Mouse (Mus musculus): ENCODE data around the gene Prr11.

Gene Prr11

DNA sequence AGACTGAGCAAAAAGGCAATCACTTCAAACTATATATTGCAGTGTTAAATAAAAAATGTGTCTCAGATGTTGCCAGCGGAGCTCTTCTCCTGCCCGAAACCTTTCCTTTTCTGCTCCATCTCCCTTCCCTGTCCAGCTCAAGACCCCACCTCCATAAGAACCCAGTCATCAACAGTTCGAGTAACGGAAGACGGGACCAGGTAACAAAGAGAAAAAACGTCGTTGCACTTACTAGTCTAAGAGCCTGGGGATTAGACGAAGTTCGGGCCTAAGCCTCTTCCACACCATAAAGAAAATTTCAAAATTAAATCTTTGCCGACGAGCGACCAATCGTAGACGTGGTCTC, at the start of gene Prr11:
Gene Prr11, minus strand, starts transcription at position 300 of the 346 bp plus-strand sequence.
- in situ Hi-C loops (cut with MboI; ENCODE audit: low pct_unique_long_range_greater_than_20kb in 1 of 2, low sequenced_read_pairs in 2 of 2, unreplicated experiment in 1 of 2): no loop called here

DNA sequence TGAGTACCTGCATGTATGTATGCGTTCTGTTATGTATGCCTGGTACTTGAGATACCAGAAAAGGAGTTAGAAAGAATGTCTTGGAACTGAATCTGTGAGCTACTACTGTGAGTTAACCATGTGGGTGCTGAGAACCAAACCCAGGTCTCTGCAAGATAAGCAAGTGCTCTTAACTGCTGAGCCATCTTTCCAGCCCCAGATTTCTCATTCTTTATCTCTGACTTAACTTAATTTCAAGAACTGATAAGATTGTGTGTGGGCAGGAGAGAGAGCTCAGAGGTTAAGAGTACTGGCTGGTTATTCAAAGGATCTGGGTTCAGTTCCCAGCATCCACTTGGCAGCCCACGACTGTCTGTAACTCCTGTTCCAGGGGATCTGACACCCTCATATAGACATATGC, 49.5 kb upstream of the Prr11 start:
- in situ Hi-C loops (cut with MboI; ENCODE audit: low pct_unique_long_range_greater_than_20kb in 1 of 2, low sequenced_read_pairs in 2 of 2, unreplicated experiment in 1 of 2): no loop called here

DNA sequence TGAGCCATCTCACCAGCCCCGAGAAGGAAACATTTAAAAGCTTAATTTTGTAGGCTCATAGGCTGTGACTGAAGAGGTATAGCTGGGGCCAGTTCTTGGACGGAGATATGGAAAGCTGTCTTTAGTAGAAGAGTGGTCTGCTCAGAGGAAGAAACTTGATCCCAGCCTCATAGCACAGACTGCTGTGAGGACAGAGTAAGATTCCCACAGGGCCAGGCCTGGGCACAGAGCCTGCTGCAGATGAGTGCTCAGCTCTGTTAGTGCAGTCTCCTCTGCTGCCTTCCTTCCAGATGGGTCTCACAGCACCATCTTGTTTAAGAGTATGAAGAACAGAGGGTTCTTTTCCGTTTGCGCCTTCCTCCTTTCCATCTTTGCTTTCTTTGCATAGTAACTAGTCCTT, 27.7 kb upstream of the Prr11 start:
- in situ Hi-C loops (cut with MboI; ENCODE audit: low pct_unique_long_range_greater_than_20kb in 1 of 2, low sequenced_read_pairs in 2 of 2, unreplicated experiment in 1 of 2): no loop called here

DNA sequence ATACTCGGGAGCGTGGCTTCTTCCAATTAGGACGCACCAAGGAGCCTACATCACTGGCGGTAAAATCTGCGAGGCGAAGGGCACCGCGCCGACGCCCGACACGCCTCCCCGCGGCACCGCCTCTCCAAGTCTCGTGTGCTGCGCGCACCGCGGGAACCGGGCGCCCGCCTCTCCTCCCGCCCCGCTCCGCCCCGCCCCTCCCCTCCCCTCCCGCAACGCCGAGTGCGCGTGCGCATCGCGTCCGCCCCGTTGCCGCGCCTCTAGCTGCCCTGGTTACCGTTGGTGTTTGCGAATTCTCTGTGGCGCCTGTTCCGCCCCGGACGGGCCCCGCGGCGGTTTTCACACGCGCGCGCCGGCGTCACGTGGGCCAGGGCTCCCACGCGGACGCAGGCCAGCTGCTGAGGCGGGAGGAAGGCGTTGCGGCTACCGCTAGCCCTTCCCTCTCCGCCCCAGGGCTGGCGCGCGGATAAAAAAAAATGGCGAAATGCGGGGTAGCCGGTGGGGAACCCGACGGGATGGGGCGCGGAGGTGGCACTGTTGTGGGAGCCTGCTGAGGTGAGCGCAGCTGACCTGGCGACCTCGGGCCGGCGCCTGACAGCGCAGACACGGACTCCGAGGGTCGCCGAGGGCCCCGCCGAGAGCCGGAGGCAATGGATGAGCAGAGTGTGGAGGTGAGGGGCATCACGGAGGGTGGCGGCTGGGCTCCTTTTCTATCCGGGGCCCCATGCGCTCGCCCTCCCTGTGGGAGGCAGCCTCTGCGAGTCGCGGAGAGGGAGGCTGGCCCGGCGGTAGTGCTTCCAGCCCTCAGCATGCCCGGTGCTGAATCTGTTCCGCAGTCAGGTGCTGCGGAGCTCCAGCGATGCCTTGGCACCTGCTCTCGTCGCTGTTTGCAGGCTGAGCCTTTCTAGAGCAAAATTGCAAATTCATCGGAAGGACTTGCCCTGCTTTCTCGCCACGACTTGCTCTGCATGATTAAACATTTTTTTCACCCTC, 18.6 kb upstream of the Prr11 start, which contains the start of gene Trim37:
Gene Trim37, plus strand, starts transcription at position 254 of the 993 bp plus-strand sequence.
- in situ Hi-C loops (cut with MboI; ENCODE audit: low pct_unique_long_range_greater_than_20kb in 1 of 2, low sequenced_read_pairs in 2 of 2, unreplicated experiment in 1 of 2): no loop called here

DNA sequence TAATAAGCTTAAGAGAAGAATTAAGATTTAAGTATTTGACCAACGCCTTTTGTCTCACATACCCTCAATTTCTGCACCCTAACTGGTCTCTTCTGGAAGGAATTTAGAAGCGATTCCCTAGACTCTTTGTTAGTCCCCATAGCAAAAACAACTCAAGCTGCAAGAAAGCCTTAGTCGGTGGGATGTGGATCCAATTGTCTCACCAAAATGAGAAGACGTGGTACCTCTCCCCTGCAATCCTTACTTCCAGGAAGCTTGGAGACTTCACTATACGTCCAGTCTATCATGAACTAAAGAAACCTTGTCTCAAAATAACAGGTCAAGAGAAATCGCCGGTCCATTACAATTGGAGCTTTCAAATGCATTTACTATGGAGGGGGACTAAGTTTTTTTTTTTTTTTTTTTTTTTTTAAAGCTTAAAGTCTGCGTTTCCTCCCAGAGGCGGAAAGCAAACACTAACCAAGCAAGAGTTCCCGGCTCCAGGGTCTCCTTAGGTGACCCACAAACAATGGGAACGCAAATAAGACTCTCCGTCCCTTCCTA, 17.8 kb upstream of the Prr11 start:
- in situ Hi-C loops (cut with MboI; ENCODE audit: low pct_unique_long_range_greater_than_20kb in 1 of 2, low sequenced_read_pairs in 2 of 2, unreplicated experiment in 1 of 2): no loop called here

DNA sequence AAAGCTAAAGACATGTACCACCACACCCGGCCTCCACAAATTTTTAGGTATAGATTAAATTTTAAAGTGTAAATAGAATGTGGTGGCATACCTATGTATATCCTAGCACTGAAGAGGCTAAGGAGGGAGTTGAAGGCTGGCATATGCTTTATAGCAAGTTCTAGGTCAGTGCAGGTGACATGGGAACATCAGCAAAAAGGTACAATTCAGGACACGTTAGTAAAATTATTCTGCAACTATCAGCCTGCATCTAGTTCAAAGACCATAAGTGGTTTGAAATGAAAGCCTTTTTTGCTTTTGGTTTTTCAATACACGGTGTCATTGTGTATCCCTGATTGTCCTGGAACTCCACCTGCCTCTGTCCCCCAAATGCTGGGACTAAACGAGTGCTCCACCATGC, 17.1 kb upstream of the Prr11 start:
- in situ Hi-C loops (cut with MboI; ENCODE audit: low pct_unique_long_range_greater_than_20kb in 1 of 2, low sequenced_read_pairs in 2 of 2, unreplicated experiment in 1 of 2): no loop called here

DNA sequence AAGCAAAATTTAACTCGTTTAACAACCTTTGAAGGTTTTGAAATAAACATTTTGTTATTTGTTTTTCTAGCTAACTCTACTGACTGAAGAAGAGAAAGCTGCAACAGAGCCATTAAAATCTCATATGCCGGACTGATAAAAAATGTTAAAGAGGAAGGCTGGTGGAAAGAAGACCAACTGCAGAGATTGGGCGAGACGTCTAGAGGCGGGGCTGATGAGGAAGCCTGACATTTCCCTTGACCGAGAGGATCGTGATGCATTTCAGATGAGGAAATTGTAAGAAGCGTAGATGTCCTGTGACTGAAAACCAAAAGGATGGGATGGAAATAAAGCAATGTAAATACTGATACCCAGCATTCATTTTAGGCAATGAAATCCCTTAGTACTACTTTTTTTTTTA, 13.4 kb upstream of the Prr11 start:
- in situ Hi-C loops (cut with MboI; ENCODE audit: low pct_unique_long_range_greater_than_20kb in 1 of 2, low sequenced_read_pairs in 2 of 2, unreplicated experiment in 1 of 2): no loop called here

DNA sequence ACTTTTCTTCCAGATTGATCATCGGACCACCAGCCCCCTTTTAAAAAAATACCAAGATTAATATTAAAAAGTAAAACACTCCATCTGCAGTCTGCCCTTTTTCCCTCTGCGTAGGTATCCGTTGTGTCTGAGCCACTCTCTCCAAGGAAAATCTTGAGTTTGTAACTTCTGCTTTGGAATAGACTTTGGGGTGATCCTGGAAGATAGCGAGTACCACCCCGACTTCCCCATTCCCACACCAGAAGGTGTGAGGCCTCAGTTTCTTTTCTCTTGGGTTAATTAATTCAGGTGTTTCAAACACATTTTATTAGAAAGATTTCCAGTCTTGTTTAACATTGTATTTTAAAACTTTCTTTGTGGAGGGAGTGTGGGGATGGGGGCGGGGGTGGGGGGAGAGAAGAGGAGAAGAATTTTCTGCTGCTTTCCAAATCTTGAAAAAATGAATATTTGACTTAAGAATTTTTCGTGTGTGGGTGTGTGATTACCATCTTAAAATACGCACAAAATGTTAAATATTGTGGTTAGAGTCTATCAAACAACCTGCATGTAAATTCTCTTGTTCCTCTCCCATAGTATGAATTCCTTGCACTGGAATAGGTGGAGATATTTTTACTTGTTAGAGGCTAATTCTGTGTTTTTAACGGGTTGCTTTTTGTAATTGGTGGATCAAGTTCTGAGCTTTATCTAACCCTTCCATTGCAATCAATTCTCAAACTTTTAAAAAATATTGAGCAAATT, 1.8 kb upstream of the Prr11 start:
- in situ Hi-C loops (cut with MboI; ENCODE audit: low pct_unique_long_range_greater_than_20kb in 1 of 2, low sequenced_read_pairs in 2 of 2, unreplicated experiment in 1 of 2): no loop called here

DNA sequence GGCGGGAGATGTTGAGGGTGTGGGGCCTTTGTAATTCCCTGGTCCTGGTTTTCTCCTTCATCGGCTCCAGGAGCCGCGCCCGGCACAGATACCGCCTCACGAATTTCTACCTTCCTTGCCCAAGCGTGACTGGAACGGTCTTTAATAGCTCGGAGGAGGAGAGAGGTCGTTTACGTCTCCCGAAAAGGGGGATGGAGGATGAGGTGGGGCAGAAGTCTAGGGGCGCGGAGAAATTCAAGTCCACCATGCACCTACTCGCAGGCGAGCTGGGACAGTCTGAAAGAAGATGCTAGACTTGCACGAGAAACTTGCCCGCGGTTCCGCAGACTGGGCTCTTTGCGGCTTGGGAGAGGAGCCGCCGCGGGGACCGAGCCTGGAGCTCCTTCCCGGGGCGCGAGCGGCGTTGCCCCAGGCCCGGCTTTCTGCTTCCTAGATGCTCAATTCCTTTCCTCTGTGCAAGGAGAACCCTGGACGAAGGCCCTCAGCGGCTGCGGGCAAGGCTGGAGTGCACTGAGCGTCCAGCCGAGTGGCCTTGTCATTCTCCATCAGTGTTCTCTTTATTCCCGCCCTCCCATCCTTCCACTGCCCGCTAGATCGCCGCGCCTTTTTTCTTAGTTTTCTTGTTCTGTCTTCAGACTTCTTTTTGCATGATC, 1.1 kb upstream of the Prr11 start:
- in situ Hi-C loops (cut with MboI; ENCODE audit: low pct_unique_long_range_greater_than_20kb in 1 of 2, low sequenced_read_pairs in 2 of 2, unreplicated experiment in 1 of 2): no loop called here

DNA sequence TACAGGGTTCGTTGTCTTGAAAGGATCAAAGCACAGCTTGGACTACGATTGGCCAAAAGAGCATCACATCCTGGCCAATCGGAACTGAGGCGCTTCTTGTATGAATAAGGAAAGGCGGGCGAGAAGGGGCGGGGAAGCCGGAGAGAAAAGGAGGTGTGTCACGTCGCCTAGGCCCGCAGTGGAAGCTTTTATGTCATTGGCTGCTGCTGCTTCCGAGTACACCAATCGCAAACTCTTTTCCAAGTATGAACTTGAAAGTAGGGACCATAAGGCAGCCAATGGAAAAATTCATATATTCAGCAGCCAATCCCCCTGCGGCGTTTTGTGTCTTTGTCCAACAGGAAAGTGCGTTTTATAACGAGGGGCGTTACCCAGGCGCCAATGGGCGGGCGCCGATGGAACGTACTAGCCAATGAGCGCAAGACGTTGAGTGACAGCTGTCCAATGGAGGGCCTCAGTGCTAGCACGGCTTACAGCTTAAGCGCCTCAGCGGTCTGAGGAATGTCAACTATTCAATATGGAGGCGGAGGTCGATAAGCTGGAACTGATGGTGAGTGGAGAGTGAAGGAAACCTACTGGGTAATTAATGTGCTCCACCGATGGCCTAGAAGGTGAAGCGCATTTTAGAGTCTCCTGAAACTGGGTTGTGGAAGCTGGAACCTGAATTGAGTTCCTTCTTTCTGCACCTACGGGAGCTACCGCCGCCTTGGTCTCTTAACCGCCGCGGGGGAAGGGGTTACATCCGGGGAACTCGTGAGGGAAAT, 429 bp upstream of the Prr11 start, which contains the start of gene Ska2:
Gene Ska2, plus strand, starts transcription at position 480 of the 764 bp plus-strand sequence.
- in situ Hi-C loops (cut with MboI; ENCODE audit: low pct_unique_long_range_greater_than_20kb in 1 of 2, low sequenced_read_pairs in 2 of 2, unreplicated experiment in 1 of 2): no loop called here

DNA sequence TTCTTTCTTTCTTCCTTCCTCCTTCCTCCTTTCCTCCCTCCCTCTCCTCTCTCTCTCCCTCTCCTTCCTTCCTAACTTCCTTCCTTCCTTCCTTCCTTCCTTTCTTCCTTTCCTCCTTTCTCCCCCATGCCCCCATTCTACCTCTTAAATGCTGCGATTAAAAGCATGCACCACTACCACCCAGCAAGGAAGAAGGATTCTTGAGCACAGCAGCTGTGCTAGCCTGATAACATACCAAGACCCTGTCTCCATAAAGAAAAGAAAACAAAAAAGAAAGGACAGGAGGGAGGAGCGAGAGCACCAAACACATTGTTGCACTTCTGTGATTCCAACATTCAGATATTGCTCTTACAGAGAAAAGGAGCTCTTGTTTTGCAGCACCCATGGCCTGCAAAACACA, 21.4 kb downstream of the Prr11 start:
- in situ Hi-C loops (cut with MboI; ENCODE audit: low pct_unique_long_range_greater_than_20kb in 1 of 2, low sequenced_read_pairs in 2 of 2, unreplicated experiment in 1 of 2): no loop called here

DNA sequence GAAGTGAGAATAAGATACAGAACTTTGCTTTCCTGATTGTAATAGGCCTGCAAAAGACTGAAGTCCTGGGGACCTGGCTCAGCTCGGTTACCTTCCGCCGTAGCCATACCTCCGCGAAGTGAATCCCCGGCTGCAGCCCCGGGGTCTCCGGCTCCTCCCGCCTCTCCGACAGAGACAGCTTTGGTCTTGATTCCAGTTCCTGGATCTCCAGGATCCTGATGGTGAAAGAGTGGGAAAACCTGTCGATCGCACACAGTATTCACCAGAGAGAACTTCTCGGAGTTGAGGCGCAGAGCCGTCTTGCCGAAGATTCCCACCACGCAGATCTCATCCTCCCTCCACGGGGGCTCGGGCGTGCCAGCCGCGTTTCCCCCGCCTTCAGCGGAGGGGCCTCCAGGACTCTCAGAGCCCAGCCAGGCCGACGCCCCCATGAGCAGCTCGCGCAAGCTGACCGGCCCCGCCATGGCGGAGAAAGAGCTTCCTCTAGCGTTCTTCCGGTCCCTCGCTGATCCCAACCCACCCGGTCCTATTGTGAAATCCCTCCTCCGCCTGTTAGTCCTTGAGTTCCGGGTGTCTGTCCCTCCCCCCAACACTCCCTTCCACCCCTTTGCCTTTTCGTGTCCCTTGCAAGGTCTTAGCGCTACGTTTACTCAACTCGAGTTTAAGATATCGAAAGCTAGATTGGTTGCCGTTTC, 22.1 kb downstream of the Prr11 start, which contains the start of gene Smg8:
Gene Smg8, minus strand, starts transcription at position 485 of the 695 bp plus-strand sequence.
- in situ Hi-C loops (cut with MboI; ENCODE audit: low pct_unique_long_range_greater_than_20kb in 1 of 2, low sequenced_read_pairs in 2 of 2, unreplicated experiment in 1 of 2): no loop called here

DNA sequence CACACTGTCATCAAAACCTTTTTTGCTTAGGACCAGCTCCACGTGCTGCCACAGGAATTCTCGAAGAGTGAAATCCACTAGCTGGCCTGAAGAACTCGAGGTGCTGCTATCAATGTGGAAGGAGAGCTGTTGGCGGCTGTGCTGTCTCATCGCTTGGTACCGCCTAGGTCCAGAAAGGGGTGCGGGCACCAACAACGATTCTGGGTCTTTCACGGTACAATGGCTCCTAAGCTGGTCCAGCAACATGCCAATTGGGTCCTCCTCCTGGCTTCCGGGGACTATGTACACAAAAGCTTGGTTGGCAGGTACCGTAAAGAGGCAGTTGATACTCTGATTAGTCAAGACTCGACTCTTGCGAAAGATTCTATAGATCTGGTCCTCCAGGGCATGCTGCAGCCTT, 23.0 kb downstream of the Prr11 start:
- in situ Hi-C loops (cut with MboI; ENCODE audit: low pct_unique_long_range_greater_than_20kb in 1 of 2, low sequenced_read_pairs in 2 of 2, unreplicated experiment in 1 of 2): no loop called here

DNA sequence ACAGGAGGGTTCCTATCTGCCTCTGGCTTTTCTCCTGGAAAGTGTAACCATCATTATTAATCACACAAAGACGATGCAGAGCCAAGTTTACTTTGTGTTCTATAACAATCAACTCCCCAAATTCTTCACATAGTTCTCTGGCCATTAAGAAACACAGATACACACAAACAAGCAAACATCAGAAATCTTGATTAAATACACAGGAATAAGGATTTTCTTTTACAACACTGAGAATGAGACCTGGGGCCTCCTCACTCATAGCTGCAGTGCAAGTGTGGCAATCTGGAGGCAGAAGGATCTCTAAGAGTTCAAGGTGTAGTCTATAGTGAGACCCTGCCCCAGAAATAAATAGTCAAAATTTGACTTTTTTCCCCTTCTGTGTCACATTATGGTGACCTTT, 24.8 kb downstream of the Prr11 start:
- in situ Hi-C loops (cut with MboI; ENCODE audit: low pct_unique_long_range_greater_than_20kb in 1 of 2, low sequenced_read_pairs in 2 of 2, unreplicated experiment in 1 of 2): no loop called here

DNA sequence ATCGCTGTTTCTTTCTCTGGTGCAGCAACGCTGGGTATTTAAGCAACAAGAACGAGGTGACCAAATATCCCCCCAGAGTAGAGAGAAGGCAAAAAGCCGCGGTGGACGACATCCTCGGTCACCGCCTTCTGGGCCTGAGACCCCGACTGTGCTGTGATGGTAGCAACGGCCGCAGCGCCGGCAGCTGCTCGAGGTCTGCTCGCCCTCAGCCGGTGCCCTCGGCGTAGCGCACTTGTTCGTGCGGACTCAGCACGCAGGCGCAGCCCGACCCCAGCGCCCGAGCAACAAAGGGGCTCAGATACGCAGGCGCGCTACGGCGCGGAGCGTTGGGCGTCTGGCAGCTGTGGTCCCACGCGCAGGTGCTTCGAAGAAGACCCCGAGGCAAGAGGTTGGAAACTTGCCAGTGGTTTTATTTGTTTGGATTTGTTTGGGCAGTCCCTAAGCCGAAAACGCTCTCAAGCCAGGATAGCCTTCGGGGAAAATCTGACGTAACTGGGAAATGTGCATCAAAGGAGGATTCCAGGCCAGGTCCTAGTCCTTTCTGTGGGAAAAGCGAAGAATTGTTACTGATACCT, 34.6 kb downstream of the Prr11 start, which contains the start of gene Gdpd1:
Gene Gdpd1, minus strand, starts transcription at position 197 of the 575 bp plus-strand sequence.
- in situ Hi-C loops (cut with MboI; ENCODE audit: low pct_unique_long_range_greater_than_20kb in 1 of 2, low sequenced_read_pairs in 2 of 2, unreplicated experiment in 1 of 2): no loop called here

DNA sequence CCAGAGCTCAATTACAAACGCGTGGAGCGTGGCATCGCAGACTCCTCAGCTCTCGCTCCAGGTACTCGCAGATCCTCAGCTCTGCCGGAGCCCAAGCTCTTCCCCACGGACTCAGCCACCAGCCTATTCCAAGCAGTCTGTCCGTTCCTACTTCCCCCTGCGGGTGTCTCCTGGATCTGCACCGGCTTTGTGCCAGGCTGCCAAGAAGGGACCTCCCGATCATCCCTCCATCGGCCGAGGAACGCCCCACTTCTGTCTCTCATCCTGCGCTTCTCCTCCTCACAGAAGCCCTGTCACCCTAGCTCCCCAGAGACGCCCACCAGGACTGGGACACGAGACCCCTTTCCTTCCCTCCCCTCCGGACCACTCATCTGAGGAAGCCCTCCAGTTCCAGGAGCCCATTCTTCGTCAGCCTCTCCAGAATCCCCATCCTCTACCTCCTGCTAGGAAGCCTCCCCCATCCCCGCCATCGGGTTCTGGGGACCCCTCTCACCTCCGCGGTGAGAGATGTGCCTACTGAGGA, 35.1 kb downstream of the Prr11 start:
- in situ Hi-C loops (cut with MboI; ENCODE audit: low pct_unique_long_range_greater_than_20kb in 1 of 2, low sequenced_read_pairs in 2 of 2, unreplicated experiment in 1 of 2): no loop called here

DNA sequence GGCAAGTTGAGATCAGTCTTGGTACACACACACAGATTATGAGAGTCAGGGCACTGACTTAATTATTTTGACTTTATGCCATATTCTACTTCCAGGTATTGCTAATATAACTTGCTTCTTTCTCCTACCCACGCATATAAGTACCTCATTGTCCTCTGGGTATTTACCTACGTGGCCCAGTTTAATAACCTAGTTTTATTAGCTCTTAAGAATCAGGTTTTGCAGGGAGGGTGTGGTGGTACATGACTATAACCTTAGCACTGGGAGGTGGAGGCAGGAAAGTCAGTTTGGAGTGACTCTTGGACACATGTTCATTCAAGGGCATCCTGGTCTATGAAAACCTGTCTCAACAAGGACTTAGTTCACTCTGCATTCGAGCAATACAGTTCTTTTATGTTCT, 46.4 kb downstream of the Prr11 start:
- in situ Hi-C loops (cut with MboI; ENCODE audit: low pct_unique_long_range_greater_than_20kb in 1 of 2, low sequenced_read_pairs in 2 of 2, unreplicated experiment in 1 of 2): no loop called here
